Mouse (Mus musculus) E14TG2a.4 (cell line): ENCODE results near the gene Gemin2.

Experiments
- CTCF ChIP-seq: conservative IDR thresholded peaks from 2 replicates; pipeline ENCODE4 v1.5.1; 2014; ENCODE audit warnings: low read length
- NANOG ChIP-seq: IDR thresholded peaks from 2 replicates; pipeline ENCODE4 v1.6.1; 2014; ENCODE audit warnings: borderline replicate concordance, low read length, mixed read lengths
- POU5F1 ChIP-seq: IDR thresholded peaks from 2 replicates; pipeline ENCODE4 v1.6.1; 2014; ENCODE audit warnings: low read length, borderline replicate concordance

GRCm38 (mm10) chr12:59076996-59077395 lies 63.8 kb downstream of the Gemin2 start:
- TF ChIP-seq CTCF, result no peak
- no peak for TF ChIP-seq POU5F1
- TF ChIP-seq NANOG, result no peak
